Mouse (Mus musculus) G1E (cell line): ENCODE data around the gene Kyat1.

Experiments
- CTCF ChIP-seq: IDR thresholded peaks from 2 replicates; pipeline ENCODE4 v1.5.1; 2012; ENCODE audit warnings: low read depth, low read length, inconsistent platforms, mixed read lengths
- GATA2 ChIP-seq: IDR thresholded peaks from 2 replicates; pipeline ENCODE4 v1.6.1; 2012; ENCODE audit warnings: low read depth, low read length, inconsistent platforms, borderline replicate concordance

GRCm38 (mm10) chr2:30207401-30207800 is 1.8 kb upstream of the Kyat1 start:
- TF ChIP-seq CTCF (no peak), GATA2 (no peak)
